Mouse (Mus musculus) thymus, postnatal 10 days (tissue): Measurements from ENCODE around the gene Pigf.

Experiments
- DNase-seq, 2 experiments: peaks; one replicate each; pipeline ENCODE4 v3.0.0; 2021; ENCODE audit warnings: low spot score in 2 of 2

Gene Pigf

GRCm38 (mm10) chr17:87036141-87037073 is 11.2 kb upstream of the Pigf start:
- DNase-seq = peak in 1 of 2 experiments; percentile 23

GRCm38 (mm10) chr17:87024491-87025242 is 539 bp downstream of the Pigf start:
- DNase-seq = no peak

DNA sequence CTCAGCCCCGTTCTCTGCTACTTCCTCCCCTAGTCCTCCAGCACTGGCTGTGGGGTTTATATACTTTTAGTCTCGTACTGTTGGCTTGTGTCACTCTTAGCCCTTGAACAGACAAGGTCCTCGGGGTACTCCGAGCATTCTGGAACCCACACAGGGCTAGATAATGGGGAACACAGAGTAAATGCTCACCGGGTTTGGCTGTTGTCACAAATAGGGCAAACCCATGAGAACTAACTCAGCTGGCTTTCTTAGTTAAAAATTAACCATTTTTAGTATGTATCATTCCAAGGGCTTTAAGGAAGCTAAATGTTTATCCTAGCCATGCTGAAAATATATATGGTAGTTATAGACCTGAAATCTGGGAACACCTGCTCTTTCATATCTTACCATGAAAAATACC is 5.5 kb downstream of the Pigf start:
- DNase-seq = no peak

GRCm38 (mm10) chr17:87011301-87012019 is 13.7 kb downstream of the Pigf start:
- no peak for DNase-seq

- DNase-seq = no peak
These were observed 16.3 kb downstream of the Pigf start for GRCm38 (mm10) chr17:87008950-87009349.

- DNase-seq = no peak
These were observed 27.9 kb downstream of the Pigf start for GRCm38 (mm10) chr17:86997323-86997722.

- no peak for DNase-seq
These were observed 33.9 kb downstream of the Pigf start for GRCm38 (mm10) chr17:86991306-86991705.

- DNase-seq = peak; percentile 41 to 63
These were observed 36.5 kb downstream of the Pigf start for GRCm38 (mm10) chr17:86988601-86989184.

DNA sequence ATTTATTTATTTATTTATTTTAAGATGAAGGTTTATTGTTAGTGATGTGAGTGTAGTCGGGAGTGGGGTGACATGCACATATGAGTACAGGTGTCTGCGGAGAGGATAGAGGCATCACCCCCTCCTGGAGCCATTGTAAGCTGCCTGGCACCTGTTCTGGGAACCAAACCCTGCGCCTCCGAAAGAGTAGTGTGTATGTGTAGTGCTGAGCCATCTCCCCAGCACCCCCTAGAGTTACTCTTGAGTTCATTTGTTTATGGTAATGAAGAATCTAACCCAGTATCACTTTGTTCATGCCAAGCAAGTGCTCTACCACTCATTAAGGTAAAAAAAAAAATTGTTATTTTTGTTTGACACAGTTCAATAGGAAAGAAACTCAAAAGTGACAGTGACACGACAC is 37.0 kb downstream of the Pigf start:
- peak; percentile 65 to 67 for DNase-seq

- DNase-seq = no peak
These were observed 38.6 kb downstream of the Pigf start for GRCm38 (mm10) chr17:86986449-86987138.

- no peak for DNase-seq
These were observed 42.7 kb downstream of the Pigf start for GRCm38 (mm10) chr17:86982497-86982896.

DNA sequence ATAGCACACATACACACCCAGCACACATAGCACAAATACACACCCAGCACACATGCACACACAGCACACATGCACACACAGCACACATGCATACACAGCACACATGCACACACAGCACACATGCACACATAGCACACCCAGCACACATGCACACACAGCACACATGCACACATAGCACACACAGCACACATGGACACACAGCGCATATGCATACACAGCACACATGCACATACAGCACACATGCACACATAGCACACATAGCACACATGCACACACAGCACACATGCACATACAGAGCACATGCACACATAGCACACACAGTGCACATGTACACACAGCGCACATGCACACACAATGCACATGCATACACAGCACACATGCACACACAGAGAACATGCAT is 43.5 kb downstream of the Pigf start:
- no peak for DNase-seq

- no peak for DNase-seq
These were observed 44.0 kb downstream of the Pigf start for GRCm38 (mm10) chr17:86981205-86981604.

- no peak for DNase-seq
These were observed 46.7 kb downstream of the Pigf start for GRCm38 (mm10) chr17:86978496-86978895.

- DNase-seq = no peak
These were observed 48.8 kb downstream of the Pigf start for GRCm38 (mm10) chr17:86976387-86976786.

- no peak for DNase-seq
These were observed 52.1 kb downstream of the Pigf start for GRCm38 (mm10) chr17:86973097-86973496.

GRCm38 (mm10) chr17:86971860-86972259 is 53.3 kb downstream of the Pigf start:
- no peak for DNase-seq

- peak in 1 of 2 experiments; percentile 31 for DNase-seq
These were observed 54.2 kb downstream of the Pigf start for GRCm38 (mm10) chr17:86971036-86971435.

- DNase-seq = peak in 1 of 2 experiments; percentile 23
These were observed 55.0 kb downstream of the Pigf start for GRCm38 (mm10) chr17:86970026-86970750.

DNA sequence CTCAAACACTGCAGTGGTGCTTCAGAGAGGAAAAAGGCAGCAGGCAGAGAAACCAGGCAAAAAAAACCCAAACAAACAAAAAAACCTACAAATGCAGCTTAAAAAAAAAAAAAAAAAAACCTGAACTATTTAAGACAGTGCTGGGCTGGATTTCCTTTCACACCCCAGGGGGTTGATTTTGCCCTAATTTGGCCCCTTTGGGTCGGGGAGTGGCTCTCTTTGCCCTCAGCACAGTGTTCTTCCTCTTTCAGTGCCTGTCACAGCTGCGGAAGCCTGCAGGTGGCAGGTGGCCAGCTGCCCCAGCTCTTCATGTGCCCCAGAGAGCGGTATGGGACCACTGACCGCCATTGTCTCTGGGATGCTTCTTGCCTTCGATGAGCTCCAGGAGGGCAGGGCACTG is 55.6 kb downstream of the Pigf start:
- peak; percentile 45 to 53 for DNase-seq
